ENCODE assay signal across 24 mouse cellular contexts in genomic region chr9:42091561-42091960, GRCm38 (mm10).
"Had no signal": no experiment of that assay in that cellular context is flagged by ENCODE, and none has a peak within 500 bp of the region (broad histone marks: within the 10 kb centered on the region; RNA-seq: fewer than 3 reads in every experiment).

No protein-coding gene starts in this region.

- H3K36me3 ChIP-seq: heart, embryonic 13.5 days; heart, embryonic 15.5 days; hindbrain, embryonic 15.5 days; liver, embryonic 13.5 days; liver, embryonic 15.5 days had no signal

- H3K4me2 ChIP-seq: heart, embryonic 11.5 days; heart, embryonic 13.5 days; heart, embryonic 15.5 days; hindbrain, embryonic 13.5 days; hindbrain, embryonic 15.5 days; kidney, embryonic 15.5 days; limb, embryonic 12.5 days; liver, embryonic 11.5 days; liver, embryonic 13.5 days; liver, embryonic 15.5 days had no signal

- H3K27me3 ChIP-seq: heart, embryonic 13.5 days; heart, embryonic 15.5 days; hindbrain, embryonic 13.5 days; hindbrain, embryonic 15.5 days; kidney, embryonic 15.5 days; limb, embryonic 12.5 days; liver, embryonic 13.5 days; liver, embryonic 15.5 days had no signal

- H3K4me1 ChIP-seq: hindbrain, embryonic 15.5 days; limb, embryonic 12.5 days; liver, embryonic 13.5 days; liver, embryonic 15.5 days had no signal

- H3K27ac ChIP-seq: heart, adult 2 months; heart, embryonic 13.5 days; heart, embryonic 15.5 days; hindbrain, embryonic 13.5 days; hindbrain, embryonic 15.5 days; hindbrain, postnatal 0 days; kidney, embryonic 15.5 days; layer of hippocampus, adult 2 months; left cerebral cortex, adult 2 months; limb, embryonic 10.5 days; limb, embryonic 12.5 days; liver, embryonic 13.5 days; liver, embryonic 15.5 days had no signal

- H3K9me3 ChIP-seq: heart, embryonic 13.5 days; heart, embryonic 15.5 days; hindbrain, embryonic 13.5 days; hindbrain, embryonic 15.5 days; kidney, embryonic 15.5 days; limb, embryonic 10.5 days; limb, embryonic 12.5 days; liver, embryonic 13.5 days; liver, embryonic 15.5 days had no signal

- H3K4me3 ChIP-seq: heart, adult 2 months; heart, embryonic 13.5 days; heart, embryonic 15.5 days; hindbrain, embryonic 13.5 days; hindbrain, embryonic 15.5 days; kidney, embryonic 15.5 days; layer of hippocampus, adult 2 months; left cerebral cortex, adult 2 months; limb, embryonic 10.5 days; limb, embryonic 12.5 days; liver, embryonic 13.5 days; liver, embryonic 15.5 days had no signal

- DNase-seq: heart, adult 11 months; heart, adult 2 months; heart, postnatal 14 days; heart, postnatal 36 days; kidney, adult 2 months; kidney, adult 9 months; kidney, postnatal 10 days; kidney, postnatal 4 days; liver; liver, embryonic 13.5 days had no signal

- H3K9ac ChIP-seq: heart, embryonic 13.5 days; heart, embryonic 15.5 days; hindbrain, embryonic 13.5 days; hindbrain, embryonic 15.5 days; kidney, embryonic 15.5 days; limb, embryonic 12.5 days; liver, embryonic 13.5 days; liver, embryonic 15.5 days had no signal

- ATAC-seq: hindbrain, postnatal 0 days; intestine, postnatal 0 days had no signal
